In genomic region chr1:191668030-191668429, GRCm38 (mm10) we compare ENCODE assay signal across 12 mouse cellular contexts. TPM values are rescaled to one million over a fixed set of nuclear protein-coding genes. Genes with fewer than 3 reads are reported as not detected.
DNase-seq lines count a peak whose midpoint lies in the region; ATAC-seq and TF ChIP-seq lines count a peak whose summit lies in the region.
"Had no signal": no experiment of that assay in that cellular context is flagged by ENCODE, and none has a peak within 500 bp of the region (broad histone marks: within the 10 kb centered on the region; RNA-seq: fewer than 3 reads in every experiment).

No protein-coding gene starts in this region.

- DNase-seq in kidney, adult 9 months = no peak
- peak; percentile 2 to 6 for DNase-seq in thymus, postnatal 36 days
- no peak for DNase-seq in thymus, adult 18-20 months
- DNase-seq in ovary, postnatal 14 days (ENCODE audit: low spot score) = no peak
- DNase-seq in lung, adult 2 months = no peak
- DNase-seq: cerebellum, adult 2 months; liver, embryonic 13.5 days; midbrain, embryonic 14.5 days had no signal

- H3K4me3 ChIP-seq in kidney, embryonic 16.5 days (ENCODE audit: low read length) = no peak overlapping the region
- H3K4me3 ChIP-seq in limb, embryonic 13.5 days = no peak overlapping the region
- H3K4me3 ChIP-seq in lung, adult 2 months (replicated peaks; ENCODE audit: extremely low read depth, low read depth, low read length) = no peak overlapping the region
- H3K4me3 ChIP-seq: heart, embryonic 15.5 days; hindbrain, embryonic 12.5 days; liver, embryonic 13.5 days had no signal

- H3K27me3 ChIP-seq in kidney, embryonic 16.5 days (ENCODE audit: insufficient read depth, low read length) = no peaks in the 10 kb centered on the region
- H3K27me3 ChIP-seq in limb, embryonic 13.5 days = no peaks in the 10 kb centered on the region
- H3K27me3 ChIP-seq: heart, embryonic 15.5 days; hindbrain, embryonic 12.5 days; liver, embryonic 13.5 days had no signal

- 51% methylated on average over 9 of the region's 9 CpGs for WGBS in kidney, embryonic 16.5 days
- WGBS in limb, embryonic 13.5 days = 42% methylated on average over 9 of the region's 9 CpGs
- 75% methylated on average over 9 of the region's 9 CpGs for WGBS in lung, adult 2 months

- H3K9ac ChIP-seq in kidney, embryonic 16.5 days (replicated peaks; ENCODE audit: low read length) = no peak overlapping the region
- H3K9ac ChIP-seq in limb, embryonic 13.5 days = no peak overlapping the region
- H3K9ac ChIP-seq: heart, embryonic 15.5 days; hindbrain, embryonic 12.5 days; liver, embryonic 13.5 days had no signal

- H3K4me1 ChIP-seq in kidney, embryonic 16.5 days (ENCODE audit: insufficient read depth, low read length) = peaks cover 18% of the 10 kb centered on the region
- peaks cover 10% of the 10 kb centered on the region; the same call in 1 of the 2 replicates for H3K4me1 ChIP-seq in limb, embryonic 13.5 days
- H3K4me1 ChIP-seq in lung, adult 2 months (ENCODE audit: control insufficient read depth, insufficient read depth, low read length) = no peaks in the 10 kb centered on the region
- H3K4me1 ChIP-seq: heart, embryonic 15.5 days; hindbrain, embryonic 12.5 days; liver, embryonic 13.5 days had no signal

- TF ChIP-seq CTCF in lung, adult 2 months (IDR thresholded peaks at IDR 0.05; ENCODE audit: insufficient read depth, low read length) = no peak

- peak; percentile 64 for ATAC-seq in kidney, embryonic 16.5 days (ENCODE audit: low FRiP score, low TSS enrichment)
- peak; percentile 82 for ATAC-seq in limb, embryonic 13.5 days (ENCODE audit: low FRiP score, low read depth)

- H3K27ac ChIP-seq in kidney, embryonic 16.5 days (ENCODE audit: low read length) = no peak overlapping the region
- no peak overlapping the region for H3K27ac ChIP-seq in limb, embryonic 13.5 days
- H3K27ac ChIP-seq: heart, embryonic 15.5 days; hindbrain, embryonic 12.5 days; liver, embryonic 13.5 days had no signal

- no peaks in the 10 kb centered on the region for H3K9me3 ChIP-seq in kidney, embryonic 16.5 days (ENCODE audit: low read length)
- no peaks in the 10 kb centered on the region for H3K9me3 ChIP-seq in limb, embryonic 13.5 days
- H3K9me3 ChIP-seq: heart, embryonic 15.5 days; hindbrain, embryonic 12.5 days; liver, embryonic 13.5 days had no signal

- no peaks in the 10 kb centered on the region for H3K36me3 ChIP-seq in kidney, embryonic 16.5 days (ENCODE audit: insufficient read depth, low read length)
- H3K36me3 ChIP-seq in limb, embryonic 13.5 days = no peaks in the 10 kb centered on the region
- H3K36me3 ChIP-seq: heart, embryonic 15.5 days; hindbrain, embryonic 12.5 days; liver, embryonic 13.5 days had no signal

- TF ChIP-seq POLR2A in lung, adult 2 months (IDR thresholded peaks at IDR 0.05; ENCODE audit: borderline replicate concordance, extremely low read depth, low read depth, low read length) = no peak

- no peak overlapping the region for H3K4me2 ChIP-seq in kidney, embryonic 16.5 days (replicated peaks; ENCODE audit: low read depth, low read length)
- H3K4me2 ChIP-seq in limb, embryonic 13.5 days (replicated peaks) = peak overlapping the region; percentile 5; the same call in 1 of the 2 replicates
- H3K4me2 ChIP-seq: heart, embryonic 15.5 days; hindbrain, embryonic 12.5 days; liver, embryonic 13.5 days had no signal

RNA-seq across cellular contexts. Expression of gene Lpgat1, which starts 49.6 kb away (rescaled TPM):
- polyA plus RNA-seq in kidney, embryonic 16.5 days (2015; fragmentation: Nextera tagmentation; extraction: Ambion mirVana) = 13.6 and 14.7 TPM in 2 replicates
- polyA plus RNA-seq in limb, embryonic 13.5 days (2015; fragmentation: Nextera tagmentation; extraction: Ambion mirVana) = 25.4 and 26.5 TPM in 2 replicates
- polyA plus RNA-seq in lung, adult 2 months (2012; rRNA removed) = 10.7 and 14.8 TPM in 2 replicates

Comparison
In these comparisons a context has a peak if more than half of its experiments do, and no peak if none do; other contexts are left out.
1. DNase-seq: peak in thymus, postnatal 36 days (2 of 2); none in kidney, adult 9 months (single experiment), thymus, adult 18-20 months (0 of 2), ovary, postnatal 14 days (single experiment) and lung, adult 2 months (single experiment).